Mouse (Mus musculus): Measurements from ENCODE around the gene Hoxb6.

- no peak for TF ChIP-seq CTCF (conservative IDR thresholded peaks at IDR 0.05; ENCODE audit: insufficient read depth, insufficient read length, low read depth, low read length)
- no peak for TF ChIP-seq POLR2A (IDR thresholded peaks at IDR 0.05; ENCODE audit: low read depth, low read length)
These were observed 1.4 kb upstream of the Hoxb6 start for GRCm38 (mm10) chr11:96290705-96291355.

Data from kidney, adult 2 months (tissue).